Mouse (Mus musculus): ENCODE results near the gene Tyk2. TPM values are rescaled to one million over a fixed set of nuclear protein-coding genes. Genes with fewer than 3 reads are reported as not detected.

The Tyk2 gene
- total RNA-seq, 2 experiments from 2014 or later, result 2.7 to 3.3 TPM

GRCm38 (mm10) chr9:21121483-21121882 is 9.6 kb downstream of the Tyk2 start:
- 0 out of 2 replicates have a peak, but pooled peaks have one; percentile 16 for ATAC-seq (replicated peaks; ENCODE audit: low FRiP score, poor library complexity, severe bottlenecking)

- ATAC-seq (replicated peaks; ENCODE audit: low FRiP score, poor library complexity, severe bottlenecking), result no peak
Observed at GRCm38 (mm10) chr9:21117073-21117472, 14.0 kb downstream of the Tyk2 start.

GRCm38 (mm10) chr9:21115105-21115504 is 15.9 kb downstream of the Tyk2 start:
- no peak for ATAC-seq (replicated peaks; ENCODE audit: low FRiP score, poor library complexity, severe bottlenecking)

GRCm38 (mm10) chr9:21114190-21114589 is 16.9 kb downstream of the Tyk2 start:
- ATAC-seq (replicated peaks; ENCODE audit: low FRiP score, poor library complexity, severe bottlenecking), result no peak

GRCm38 (mm10) chr9:21113751-21114150 is 17.3 kb downstream of the Tyk2 start:
- no peak for ATAC-seq (replicated peaks; ENCODE audit: low FRiP score, poor library complexity, severe bottlenecking)

- ATAC-seq (replicated peaks; ENCODE audit: low FRiP score, poor library complexity, severe bottlenecking), result no peak
Observed at GRCm38 (mm10) chr9:21107607-21108237, 23.3 kb downstream of the Tyk2 start.

- peak; percentile 89 for ATAC-seq (replicated peaks; ENCODE audit: low FRiP score, poor library complexity, severe bottlenecking)
Observed at GRCm38 (mm10) chr9:21105760-21106564, 25.1 kb downstream of the Tyk2 start.

GRCm38 (mm10) chr9:21104814-21105213 is 26.2 kb downstream of the Tyk2 start:
- ATAC-seq (replicated peaks; ENCODE audit: low FRiP score, poor library complexity, severe bottlenecking), result no peak

GRCm38 (mm10) chr9:21102076-21102475 is 29.0 kb downstream of the Tyk2 start:
- no peak for ATAC-seq (replicated peaks; ENCODE audit: low FRiP score, poor library complexity, severe bottlenecking)

- no peak for ATAC-seq (replicated peaks; ENCODE audit: low FRiP score, poor library complexity, severe bottlenecking)
Observed at GRCm38 (mm10) chr9:21100447-21101161, 30.4 kb downstream of the Tyk2 start.

- ATAC-seq (replicated peaks; ENCODE audit: low FRiP score, poor library complexity, severe bottlenecking), result peak; percentile 52; the same call in 1 of the 2 replicates
Observed at GRCm38 (mm10) chr9:21097793-21098192, 33.2 kb downstream of the Tyk2 start.

GRCm38 (mm10) chr9:21095958-21096357 is 35.1 kb downstream of the Tyk2 start:
- no peak for ATAC-seq (replicated peaks; ENCODE audit: low FRiP score, poor library complexity, severe bottlenecking)

GRCm38 (mm10) chr9:21093423-21093822 is 37.6 kb downstream of the Tyk2 start:
- no peak for ATAC-seq (replicated peaks; ENCODE audit: low FRiP score, poor library complexity, severe bottlenecking)

GRCm38 (mm10) chr9:21091707-21092320 is 39.2 kb downstream of the Tyk2 start, which contains the start of the genes Gm38431 and Raver1:
Gene Gm38431, minus strand, starts transcription at chr9:21091997.
Gene Raver1, minus strand, starts transcription at chr9:21092008.
- ATAC-seq (replicated peaks; ENCODE audit: low FRiP score, poor library complexity, severe bottlenecking), result peak; percentile 96

GRCm38 (mm10) chr9:21090972-21091706 is 39.9 kb downstream of the Tyk2 start:
- ATAC-seq (replicated peaks; ENCODE audit: low FRiP score, poor library complexity, severe bottlenecking), result peak; percentile 31

GRCm38 (mm10) chr9:21090537-21090936 is 40.5 kb downstream of the Tyk2 start:
- ATAC-seq (replicated peaks; ENCODE audit: low FRiP score, poor library complexity, severe bottlenecking), result no peak

- no peak for ATAC-seq (replicated peaks; ENCODE audit: low FRiP score, poor library complexity, severe bottlenecking)
Observed at GRCm38 (mm10) chr9:21083324-21083723, 47.7 kb downstream of the Tyk2 start.

GRCm38 (mm10) chr9:21081127-21081526 is 49.9 kb downstream of the Tyk2 start:
- no peak for ATAC-seq (replicated peaks; ENCODE audit: low FRiP score, poor library complexity, severe bottlenecking)

GRCm38 (mm10) chr9:21075625-21076024 is 55.4 kb downstream of the Tyk2 start:
- no peak for ATAC-seq (replicated peaks; ENCODE audit: low FRiP score, poor library complexity, severe bottlenecking)

Measured in erythroblast, adult 5-6 weeks (primary cell).